Mouse (Mus musculus) liver, postnatal 0 days (tissue): ENCODE data around the gene Tekt1.

Experiments used
- CTCF ChIP-seq: sonication (generic); IDR thresholded peaks from 2 replicates; pipeline ENCODE4 v1.5.1; 2016; ENCODE audit warnings: antibody characterized with exemption, low read depth
- EP300 ChIP-seq: IDR thresholded peaks from 2 replicates; pipeline ENCODE4 v1.6.1; 2016; ENCODE audit warnings: antibody characterized with exemption, low read depth, mild to moderate bottlenecking

DNA sequence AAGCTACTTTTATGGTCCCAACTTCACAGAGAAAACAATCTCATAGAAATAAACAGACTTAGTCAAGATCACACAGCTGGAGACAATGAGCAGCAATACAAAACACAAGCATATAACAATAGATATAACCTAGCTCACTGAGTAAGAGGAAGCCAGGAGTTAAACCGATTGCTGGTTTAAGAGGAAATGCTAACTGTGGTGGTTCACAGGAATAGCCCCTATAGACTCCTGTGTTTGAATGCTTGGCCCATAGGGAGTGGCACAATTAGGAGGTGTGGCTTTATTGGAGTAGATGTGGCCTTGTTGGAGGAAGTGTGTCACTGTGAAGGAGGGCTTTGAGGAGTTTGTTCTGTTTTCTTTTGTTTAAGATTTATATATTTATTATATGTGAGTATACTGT, 10.0 kb downstream of the Tekt1 start:
- TF ChIP-seq CTCF: no peak
- no peak for TF ChIP-seq EP300
